Mouse (Mus musculus) liver, embryonic 11.5 days (tissue): Measurements from ENCODE around the gene Fbxo28. TPM values are rescaled to one million over a fixed set of nuclear protein-coding genes. Genes with fewer than 3 reads are reported as not detected.

Experiments
- polyA plus RNA-seq: library from polyadenylated mRNA; unstranded; fragments of >200 nt; fragmentation: Nextera tagmentation; extraction: Ambion mirVana; gene quantifications from 2 replicates; pipeline ENCODE4 v1.2.1, GENCODE M21; 2014

Gene Fbxo28
- polyA plus RNA-seq, 1 experiment from 2014 or later = 14.8 TPM

Other genes with a start within 250 kb of the Fbxo28 start
- 147 and 160 TPM in 2 replicates for gene Srp9, start 216.9 kb downstream of the Fbxo28 start, polyA plus RNA-seq
- gene Vmn1r1, start 177.1 kb downstream of the Fbxo28 start, polyA plus RNA-seq = not detected in 2 replicates
- gene Degs1, start 58.8 kb downstream of the Fbxo28 start, polyA plus RNA-seq = 129 and 132 TPM in 2 replicates
- 12.3 and 14.0 TPM in 2 replicates for gene Trp53bp2, start 67.5 kb upstream of the Fbxo28 start, polyA plus RNA-seq
- gene Capn2, start 176.0 kb upstream of the Fbxo28 start, polyA plus RNA-seq = 49.5 and 51.4 TPM in 2 replicates
- gene Capn8, start 223.4 kb upstream of the Fbxo28 start, polyA plus RNA-seq = not detected in 2 replicates